Mouse (Mus musculus) cerebellum, adult (tissue): ENCODE results near the gene Mid1ip1.

Experiments
- ATAC-seq: cut with Nextera tagmentation; 2 replicates; pipeline ENCODE4 v1.9.2; 2017; ENCODE audit warnings: mild to moderate bottlenecking, moderate library complexity, mixed read lengths; ENCODE audit not compliant: insufficient number of reproducible peaks, low FRiP score, low TSS enrichment

Mid1ip1 gene

GRCm38 (mm10) chrX:10714696-10715140 lies at the start of gene Mid1ip1:
Mid1ip1 (plus strand) TSS chrX:10715013.
- peak; percentile 83 for ATAC-seq

GRCm38 (mm10) chrX:10694455-10695180 lies 20.2 kb upstream of the Mid1ip1 start:
- ATAC-seq: no peak

- ATAC-seq: no peak
These were observed 8.1 kb upstream of the Mid1ip1 start for GRCm38 (mm10) chrX:10706728-10707127.

DNA sequence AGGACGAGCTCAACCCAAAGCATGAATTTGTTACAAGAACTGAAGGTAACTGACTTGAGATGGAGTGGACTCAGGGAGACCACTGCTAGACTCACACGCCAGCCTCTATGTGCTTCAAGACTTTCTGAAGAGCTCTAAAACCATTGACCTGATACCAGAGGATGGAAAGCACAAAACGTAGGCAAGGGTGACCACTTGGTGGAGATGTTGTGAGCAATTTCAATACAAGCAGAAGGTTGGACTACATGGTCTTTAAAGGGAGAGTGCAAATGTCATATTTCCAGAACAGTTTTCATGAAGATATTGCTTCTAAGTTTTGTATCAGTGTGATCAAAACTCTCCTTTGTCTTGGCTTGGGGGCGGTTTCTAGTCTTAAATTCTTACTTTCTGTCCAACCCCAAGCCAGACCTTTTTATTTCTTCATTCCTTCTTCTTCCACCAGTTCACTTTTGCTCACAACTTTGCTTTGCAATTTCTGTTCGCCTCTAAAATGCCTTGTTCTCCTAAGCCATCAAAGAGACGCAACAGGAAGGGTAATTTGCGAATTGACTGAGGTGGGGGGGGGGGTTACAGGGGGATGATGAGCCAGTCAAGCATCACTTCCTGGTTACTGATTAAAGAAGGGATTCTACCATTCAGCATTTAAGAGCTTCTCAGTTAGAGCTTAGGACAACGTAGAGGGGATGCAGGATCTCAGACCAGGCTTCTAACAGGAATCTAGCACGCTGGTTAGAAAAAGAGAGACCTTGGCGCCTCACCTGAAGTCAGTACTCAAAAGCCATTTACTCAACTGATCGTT lies 775 bp upstream of the Mid1ip1 start:
- no peak for ATAC-seq

GRCm38 (mm10) chrX:10716917-10717763 lies 2.3 kb downstream of the Mid1ip1 start:
- peak; percentile 84 for ATAC-seq

DNA sequence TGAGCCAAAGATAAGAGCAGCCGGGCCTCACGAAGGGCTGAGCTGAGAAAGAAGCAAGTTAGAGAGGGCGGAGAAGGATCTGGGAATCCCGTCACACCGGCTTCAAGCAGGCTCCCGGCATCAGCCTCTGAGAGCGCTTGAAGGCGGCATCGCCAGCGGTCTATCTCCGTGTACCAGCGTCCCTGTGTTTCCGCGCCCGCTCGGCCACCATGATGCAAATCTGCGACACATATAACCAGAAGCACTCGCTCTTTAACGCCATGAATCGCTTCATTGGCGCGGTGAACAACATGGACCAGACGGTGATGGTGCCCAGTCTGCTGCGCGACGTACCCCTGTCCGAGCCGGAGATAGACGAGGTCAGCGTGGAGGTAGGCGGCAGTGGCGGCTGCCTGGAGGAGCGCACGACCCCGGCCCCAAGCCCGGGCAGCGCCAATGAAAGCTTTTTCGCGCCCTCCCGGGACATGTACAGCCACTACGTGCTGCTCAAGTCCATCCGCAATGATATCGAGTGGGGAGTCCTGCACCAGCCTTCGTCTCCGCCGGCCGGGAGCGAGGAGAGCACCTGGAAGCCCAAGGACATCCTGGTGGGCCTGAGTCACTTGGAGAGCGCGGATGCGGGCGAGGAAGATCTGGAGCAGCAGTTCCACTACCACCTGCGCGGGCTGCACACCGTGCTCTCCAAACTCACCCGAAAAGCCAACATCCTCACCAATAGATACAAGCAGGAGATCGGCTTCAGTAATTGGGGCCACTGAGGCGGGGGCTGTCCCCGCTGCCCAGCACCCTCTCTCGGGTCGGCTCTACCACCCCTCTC lies 3.4 kb downstream of the Mid1ip1 start:
- no peak for ATAC-seq

DNA sequence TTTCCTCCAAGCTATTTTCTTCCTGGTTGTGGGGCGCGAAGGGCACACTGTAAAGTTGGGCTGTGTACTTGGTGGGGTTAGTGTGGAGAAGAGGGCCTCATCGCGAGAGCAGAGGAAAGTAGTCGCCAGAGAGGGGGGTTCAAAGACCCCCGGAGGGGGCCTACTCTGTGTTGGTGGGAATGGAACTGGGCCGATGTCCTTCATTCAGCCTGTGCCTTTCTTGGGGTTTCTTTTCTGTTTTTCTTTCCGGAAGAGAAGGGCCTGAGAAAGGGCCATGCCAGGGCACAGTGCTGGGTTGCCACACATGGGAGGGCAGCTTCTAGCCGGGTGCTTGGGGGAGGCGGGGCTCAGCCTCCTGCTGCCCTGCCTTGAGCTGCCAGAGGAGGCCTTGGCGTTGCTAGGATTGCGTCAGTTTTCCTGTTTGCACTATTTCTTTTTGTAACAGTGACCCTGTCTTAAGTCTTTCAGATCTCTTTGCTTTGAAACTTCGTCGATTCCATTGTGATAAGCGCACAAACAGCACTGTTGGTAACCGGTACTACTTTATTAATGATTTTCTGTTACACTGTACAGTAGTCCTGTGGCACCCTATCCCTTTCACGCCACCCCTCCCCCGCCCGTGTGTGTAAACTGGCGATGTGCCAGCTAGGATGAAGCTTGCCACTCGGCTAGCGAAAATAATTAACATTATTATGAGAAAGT lies 4.2 kb downstream of the Mid1ip1 start:
- ATAC-seq: 0 out of 2 replicates have a peak, but pooled peaks have one; percentile 53

DNA sequence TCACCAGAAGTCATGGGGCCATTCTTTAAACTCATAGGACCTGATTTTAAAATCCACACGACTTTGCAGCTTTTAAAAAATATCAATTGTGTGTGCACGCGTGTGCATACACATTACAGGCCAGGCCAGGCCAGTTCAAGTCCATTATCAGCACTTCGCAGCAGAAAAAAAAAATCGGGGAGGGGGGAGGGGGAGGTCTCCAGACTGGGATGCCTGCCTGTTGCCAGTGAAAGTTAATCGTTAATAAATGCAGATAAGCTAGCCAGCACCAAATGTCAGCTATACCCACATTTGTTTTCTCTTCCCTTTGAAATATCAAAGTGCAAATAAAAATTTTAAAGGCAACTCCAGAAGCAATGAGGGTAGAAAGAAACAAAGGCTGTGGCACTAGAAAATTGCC lies 5.6 kb downstream of the Mid1ip1 start:
- ATAC-seq: no peak

DNA sequence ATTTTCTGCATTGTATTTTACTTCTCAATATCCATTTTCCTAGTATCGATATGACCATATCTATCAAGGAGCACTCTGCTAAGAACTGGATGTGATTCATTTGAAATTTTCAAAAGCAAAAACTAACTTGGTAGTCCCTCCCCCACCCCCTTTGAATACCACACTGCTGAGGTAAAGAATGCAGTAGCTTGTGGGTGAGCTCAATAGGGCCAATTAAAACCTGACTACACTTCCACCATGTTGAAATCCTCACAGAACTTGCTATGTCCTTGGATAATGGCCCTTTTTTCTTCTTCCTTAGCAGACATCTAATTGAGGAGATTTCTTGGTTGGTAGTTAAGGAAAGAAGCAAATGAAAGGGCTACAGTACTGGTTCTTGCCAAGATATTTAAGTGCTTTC lies 9.8 kb downstream of the Mid1ip1 start:
- ATAC-seq: no peak

- ATAC-seq: no peak
These were observed 14.7 kb downstream of the Mid1ip1 start for GRCm38 (mm10) chrX:10729488-10729887.

DNA sequence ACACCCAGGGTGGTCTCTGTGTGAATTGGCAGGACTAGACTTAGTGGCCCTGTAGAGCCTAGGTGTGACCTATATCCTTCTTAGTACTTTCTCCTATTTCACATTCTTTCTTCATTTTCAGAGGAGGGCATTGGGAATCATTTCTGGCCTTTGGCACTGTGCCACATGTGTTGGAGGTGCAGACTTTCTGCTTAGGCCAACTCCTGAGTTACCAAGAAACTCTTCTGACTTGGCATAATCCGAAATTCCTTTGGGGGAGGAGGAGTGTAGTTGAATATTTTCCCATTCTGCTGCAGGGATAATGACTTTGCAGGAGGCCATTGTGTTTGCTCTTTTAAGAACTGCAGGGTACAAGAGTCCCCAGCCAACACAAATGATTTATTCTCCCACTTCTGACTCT lies 19.6 kb downstream of the Mid1ip1 start:
- ATAC-seq: no peak

- no peak for ATAC-seq
These were observed 20.1 kb downstream of the Mid1ip1 start for GRCm38 (mm10) chrX:10734874-10735273.

DNA sequence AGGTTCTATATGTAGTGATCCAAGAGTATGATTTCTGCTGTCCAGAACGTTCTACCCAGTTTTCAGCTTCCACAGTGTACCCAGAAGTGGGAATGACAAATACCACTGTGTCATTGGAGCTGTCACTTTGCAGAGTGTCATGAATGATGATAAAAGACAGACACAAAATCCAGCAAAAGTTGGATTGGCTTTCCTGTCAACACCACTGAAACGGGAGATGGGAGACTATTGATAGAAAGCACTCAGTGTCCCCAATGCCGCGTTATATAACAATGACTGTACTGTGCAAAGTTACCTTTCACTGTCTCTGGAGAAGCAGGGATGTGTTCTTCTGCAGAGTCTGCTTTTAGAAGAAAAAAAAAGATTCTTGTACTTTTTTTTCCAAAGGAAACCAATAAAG lies 44.1 kb downstream of the Mid1ip1 start:
- ATAC-seq: no peak

- no peak for ATAC-seq
These were observed 48.7 kb downstream of the Mid1ip1 start for GRCm38 (mm10) chrX:10763476-10764016.
